Mouse (Mus musculus) brown adipose tissue, adult 24 weeks (tissue): Measurements from ENCODE around the gene Gm10645. TPM values are rescaled to one million over a fixed set of nuclear protein-coding genes. Genes with fewer than 3 reads are reported as not detected.

ENCODE experiments used
- H3K27ac ChIP-seq: fragments of 200-500 bp; replicated peaks from 2 replicates; pipeline ENCODE4 v1.5.1; 2012; ENCODE audit warnings: low read depth, mild to moderate bottlenecking, low read length
- H3K4me1 ChIP-seq: fragments of 200-500 bp; 2 replicates; pipeline ENCODE4 v1.6.1; 2012; ENCODE audit warnings: low read length, mixed read lengths; ENCODE audit not compliant: control insufficient read depth, insufficient read depth, insufficient read length
- H3K4me3 ChIP-seq: fragments of 200-500 bp; 2 replicates; pipeline ENCODE4 v1.5.1; 2012; ENCODE audit warnings: low read depth, mild to moderate bottlenecking, low read length, moderate library complexity; ENCODE audit not compliant: insufficient read depth
- polyA plus RNA-seq: library from polyadenylated mRNA; stranded (reverse); fragments of >200 nt; gene quantifications from 2 replicates; pipeline ENCODE4 v1.2.4, GENCODE M21; 2012; ENCODE audit not compliant: missing spikeins, insufficient read depth, insufficient read length

The Gm10645 gene
- polyA plus RNA-seq, 1 experiment: not detected

DNA sequence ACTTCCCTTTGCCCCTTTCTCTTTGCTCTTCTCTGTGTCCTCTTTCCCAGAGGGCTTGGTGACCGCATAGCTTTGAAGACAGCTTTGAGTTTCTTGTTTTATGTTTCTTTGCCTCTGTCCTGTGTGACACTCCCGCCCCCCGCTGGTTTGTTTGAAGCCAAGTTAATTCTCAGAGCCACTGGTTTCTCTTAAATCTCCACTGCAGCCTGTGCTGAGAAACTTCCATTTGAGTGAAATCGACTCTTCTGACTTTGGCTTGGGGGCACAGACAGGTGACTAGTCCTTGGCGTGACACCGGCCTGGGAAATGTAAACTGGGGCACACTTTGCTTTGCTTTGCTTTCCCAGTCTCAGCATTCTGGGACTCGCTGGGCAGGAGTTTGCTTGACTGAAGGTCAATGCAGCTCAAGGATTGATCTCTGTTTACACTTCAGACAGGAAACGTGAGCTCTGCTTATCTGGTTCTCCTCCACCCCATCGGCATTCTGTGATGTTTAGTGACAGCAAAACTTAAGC, 12.3 kb upstream of the Gm10645 start:
- no peaks in the 10 kb centered on the region for H3K4me1 ChIP-seq
- no peak overlapping the region for H3K4me3 ChIP-seq
- no peak overlapping the region for H3K27ac ChIP-seq

DNA sequence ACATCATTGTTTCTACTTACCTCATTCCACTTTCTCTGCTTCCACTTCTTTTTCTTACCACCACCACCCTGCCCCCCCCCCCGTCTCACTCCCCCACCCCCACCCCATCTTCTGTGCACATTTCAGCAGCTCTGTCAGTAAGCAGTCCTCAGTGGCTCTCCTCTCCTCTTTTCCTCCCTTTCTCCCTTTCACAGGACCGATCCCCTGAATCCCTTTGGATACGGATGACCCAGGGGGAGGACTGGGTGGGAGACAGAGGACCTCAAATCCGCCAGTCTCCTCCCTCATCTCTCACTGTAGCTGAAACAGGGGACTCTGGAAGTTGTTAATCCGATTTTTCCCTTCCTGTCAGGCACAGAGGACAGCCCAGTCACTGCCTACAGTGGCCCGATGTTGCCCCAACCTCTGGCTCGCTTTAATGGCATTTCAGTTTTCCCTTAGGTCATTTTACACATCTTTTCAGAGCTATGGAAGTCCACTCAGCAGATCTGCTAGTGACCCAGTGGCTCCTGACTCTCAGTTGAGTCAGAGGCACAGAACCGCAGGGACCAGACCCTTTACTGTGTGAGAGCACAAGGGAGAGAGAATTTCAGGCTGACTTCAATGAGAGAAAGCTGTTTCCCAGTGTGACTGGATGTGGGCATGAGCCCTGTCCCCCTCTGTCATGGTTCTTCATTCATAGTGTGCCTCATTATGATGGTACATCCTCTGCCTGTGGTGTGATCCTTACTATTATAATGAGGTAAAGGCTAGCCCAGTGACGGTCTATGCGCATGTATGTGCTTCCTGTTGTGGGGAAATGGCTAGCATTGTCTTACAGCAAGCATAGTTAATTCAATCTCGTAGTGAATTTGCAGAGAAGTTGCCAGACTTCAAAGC, 11.6 kb upstream of the Gm10645 start:
- no peak overlapping the region for H3K4me3 ChIP-seq

DNA sequence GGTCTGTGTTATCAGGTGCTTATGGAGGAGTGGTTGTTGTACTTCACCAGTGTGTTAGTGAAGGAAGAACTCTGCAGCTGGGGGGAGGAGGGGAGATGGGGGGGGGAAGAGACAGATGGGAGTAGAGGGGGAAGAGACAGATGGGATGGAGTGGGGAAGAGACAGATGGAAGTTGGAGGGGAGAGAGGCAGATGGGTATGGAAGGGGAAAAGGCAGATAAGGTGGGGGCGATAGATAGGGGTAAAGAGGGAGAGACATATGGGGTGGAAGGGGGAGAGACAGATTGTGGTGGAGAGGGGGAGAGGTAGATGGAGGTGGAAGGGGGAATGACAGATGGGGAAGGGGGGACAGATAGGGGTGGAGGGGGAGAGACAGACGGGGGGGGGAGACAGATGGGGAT, 10.8 kb upstream of the Gm10645 start:
- Histone ChIP-seq H3K27ac (no peak overlapping the region), H3K4me3 (no peak overlapping the region), H3K4me1 (no peaks in the 10 kb centered on the region)

More for the DNA sequence above, 11.6 kb upstream of the Gm10645 start:
- Histone ChIP-seq H3K27ac (no peak overlapping the region), H3K4me1 (no peaks in the 10 kb centered on the region)

DNA sequence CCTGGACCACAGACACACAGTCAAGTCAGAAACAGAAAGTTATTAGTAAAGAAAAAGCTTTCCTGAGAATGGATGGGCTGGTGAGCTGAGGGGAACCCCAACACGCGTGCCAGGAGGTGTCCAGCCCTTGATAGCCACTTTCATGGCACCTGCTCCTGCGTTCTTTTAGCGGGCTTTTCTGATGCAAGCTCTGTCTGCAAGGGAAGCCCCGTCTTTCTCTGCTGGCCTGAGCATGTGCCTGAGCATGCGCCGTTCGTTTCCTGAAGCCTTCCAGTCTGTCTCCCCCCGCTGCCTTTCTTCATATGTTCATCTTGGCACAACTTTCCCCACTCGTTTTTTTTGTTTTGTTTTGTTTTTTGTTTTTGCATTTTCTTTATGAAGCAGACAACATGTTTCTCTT, 9.7 kb upstream of the Gm10645 start:
- Histone ChIP-seq H3K4me1 (no peaks in the 10 kb centered on the region), H3K4me3 (no peak overlapping the region), H3K27ac (no peak overlapping the region)

DNA sequence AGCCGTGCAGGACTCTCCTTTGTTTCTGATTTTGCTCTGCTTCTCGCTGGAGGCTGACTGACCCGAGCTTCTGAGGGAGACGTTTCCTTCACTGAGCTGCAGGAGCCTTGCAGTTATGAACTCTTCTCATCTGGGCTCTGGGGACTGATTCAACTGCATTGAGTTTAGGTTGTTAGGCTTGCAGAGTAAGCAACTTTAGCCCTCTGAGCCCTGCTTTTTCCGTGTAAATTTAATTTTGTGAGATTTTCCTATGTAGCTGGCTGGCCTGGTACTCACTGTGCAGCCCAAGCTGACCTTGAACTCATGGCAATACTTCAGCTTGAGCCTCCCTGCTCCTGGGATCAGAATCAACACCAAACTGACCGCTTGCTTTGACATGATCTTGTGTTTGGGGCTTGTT, 4.9 kb upstream of the Gm10645 start:
- Histone ChIP-seq H3K4me1 (no peaks in the 10 kb centered on the region), H3K4me3 (no peak overlapping the region), H3K27ac (no peak overlapping the region)

DNA sequence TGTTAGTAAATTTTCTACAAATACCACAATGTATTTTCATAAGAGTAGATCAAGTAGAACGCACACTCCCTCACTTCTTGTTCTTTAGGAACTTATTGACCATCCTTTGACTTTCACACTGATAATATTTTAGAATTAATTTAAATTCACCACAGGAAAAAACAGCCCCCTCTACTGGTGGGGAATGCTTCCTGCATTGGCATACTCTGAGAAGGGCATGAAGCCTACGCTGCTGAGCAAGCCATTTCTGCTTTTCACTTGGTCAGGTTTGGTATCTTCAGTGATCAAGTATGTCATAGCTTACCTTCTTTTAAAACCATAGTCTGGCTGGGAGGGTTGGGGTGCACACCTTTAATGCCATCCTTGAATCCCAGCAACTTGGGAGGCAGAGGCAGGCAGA, 3.7 kb upstream of the Gm10645 start:
- Histone ChIP-seq H3K27ac (no peak overlapping the region), H3K4me3 (no peak overlapping the region), H3K4me1 (no peaks in the 10 kb centered on the region)

DNA sequence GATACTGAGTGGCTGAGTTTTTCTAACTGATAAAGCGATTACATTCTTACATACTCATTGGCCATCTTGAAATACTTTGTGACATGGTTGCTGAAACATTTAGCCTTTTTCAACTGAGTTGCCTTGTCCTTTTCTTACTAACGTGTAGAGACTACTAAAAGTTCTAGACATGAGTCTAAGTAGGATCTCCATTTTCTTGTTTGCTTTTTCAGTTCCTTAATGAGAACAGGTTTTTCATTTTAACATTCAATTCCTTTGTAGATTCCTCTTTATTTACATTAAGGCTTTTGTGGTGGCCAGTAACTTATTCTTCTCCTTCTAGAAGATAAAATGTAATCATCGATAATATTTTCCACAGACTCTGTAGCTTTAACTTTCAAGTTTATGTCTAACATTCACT, 3.2 kb upstream of the Gm10645 start:
- Histone ChIP-seq H3K27ac (no peak overlapping the region), H3K4me1 (no peaks in the 10 kb centered on the region), H3K4me3 (no peak overlapping the region)

DNA sequence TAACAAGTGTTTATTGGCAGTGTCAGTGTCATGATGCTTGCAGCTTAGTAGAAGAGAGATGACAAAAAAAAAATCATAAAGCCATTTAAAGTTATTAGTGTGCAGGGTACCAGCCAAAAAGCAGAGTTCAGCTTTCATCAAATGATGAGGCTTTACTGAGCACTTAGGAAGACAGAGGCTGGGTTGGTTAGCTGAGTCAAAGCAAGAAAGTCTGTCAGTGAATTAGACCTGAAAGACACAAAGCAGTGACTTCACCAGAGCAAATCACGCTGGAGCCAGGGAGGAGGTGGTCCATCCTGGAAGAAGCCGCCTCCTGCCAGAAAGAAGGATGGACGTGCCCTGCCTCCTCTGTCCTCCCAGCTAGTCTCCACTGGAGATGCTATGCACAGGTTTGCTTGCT, 2.0 kb upstream of the Gm10645 start:
- Histone ChIP-seq H3K27ac (no peak overlapping the region), H3K4me1 (no peaks in the 10 kb centered on the region), H3K4me3 (no peak overlapping the region)

DNA sequence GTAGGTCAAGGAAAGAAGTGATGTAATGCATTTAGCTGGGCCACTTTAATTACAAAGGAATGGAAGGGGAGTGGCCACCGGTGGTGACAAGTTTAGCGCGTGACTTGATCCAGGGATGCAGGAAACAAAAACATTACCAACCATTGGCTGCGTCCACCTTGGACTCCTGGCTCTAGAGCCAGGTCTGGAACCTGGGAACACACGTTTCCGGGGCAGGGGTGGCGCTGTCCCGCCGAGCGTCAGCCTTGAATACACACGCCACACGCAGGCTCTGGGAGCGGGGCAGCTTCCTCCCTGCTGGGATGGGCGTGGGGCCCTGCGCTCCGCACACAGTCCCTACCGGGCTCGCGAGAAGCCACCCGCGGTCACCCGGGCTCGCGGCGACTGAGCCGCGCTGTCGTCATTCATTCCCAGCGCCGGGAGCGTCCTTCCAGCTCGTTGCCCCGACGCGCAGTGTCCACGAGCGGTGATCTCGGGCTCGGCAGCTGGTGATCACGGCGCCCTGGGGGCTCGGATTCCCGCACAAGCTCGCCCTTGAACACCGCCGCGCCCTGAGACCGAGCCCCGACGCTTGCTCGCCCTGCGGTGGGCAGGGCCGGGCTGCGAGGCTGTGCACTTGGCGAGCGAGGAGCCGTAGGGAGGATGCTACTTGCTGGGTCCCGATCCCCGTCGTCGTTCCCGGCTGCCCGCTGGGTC, 587 bp downstream of the Gm10645 start, which contains the start of gene Tbc1d9:
Tbc1d9 (plus strand) TSS at position 118 of the 696 bp plus-strand sequence.
- H3K27ac ChIP-seq: peak within 1 kb of the TSS; percentile 69
- H3K4me3 ChIP-seq: peak within 1 kb of the TSS; percentile 74
- no peaks in the 10 kb centered on the region for H3K4me1 ChIP-seq

DNA sequence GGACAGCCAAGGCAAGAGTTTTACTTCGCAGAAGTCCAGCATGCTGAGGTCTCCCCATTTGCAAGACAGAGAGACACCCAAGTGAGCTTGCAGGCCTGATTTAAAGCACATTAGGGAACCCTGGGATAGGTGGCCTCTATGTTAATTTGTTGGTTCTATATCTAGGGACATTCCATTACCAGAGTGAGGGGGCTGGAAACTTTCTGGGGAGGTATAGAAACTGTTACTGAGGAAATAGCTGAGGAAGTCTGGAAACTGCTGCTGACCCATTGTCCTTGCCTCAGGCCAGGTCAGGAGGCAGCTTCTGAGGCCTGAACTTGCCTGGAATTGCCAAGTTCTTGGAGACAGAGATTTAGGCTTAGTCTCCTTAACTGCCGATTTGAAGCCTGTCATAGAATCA, 5.4 kb downstream of the Gm10645 start:
- no peak overlapping the region for H3K27ac ChIP-seq
- H3K4me1 ChIP-seq: no peaks in the 10 kb centered on the region
- no peak overlapping the region for H3K4me3 ChIP-seq

DNA sequence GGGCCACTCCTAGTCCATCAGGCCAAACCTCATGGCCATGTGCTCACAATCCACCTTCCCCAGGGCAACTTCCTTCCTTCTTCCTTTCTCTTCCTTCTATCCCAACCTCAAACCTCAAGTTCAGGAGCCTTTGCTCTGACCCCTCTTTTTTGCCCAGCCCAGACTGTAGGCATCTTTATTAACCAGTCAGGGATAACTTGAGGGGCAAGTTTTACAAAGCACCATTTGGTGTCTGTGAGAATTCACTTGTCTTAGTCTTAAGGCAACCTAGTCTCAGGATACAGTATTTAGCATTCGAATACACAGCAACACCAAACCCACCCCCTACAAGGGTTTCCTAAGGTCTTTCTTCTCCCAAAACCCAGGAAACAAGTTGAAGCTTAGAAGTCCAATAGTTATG, 6.4 kb downstream of the Gm10645 start:
- Histone ChIP-seq H3K4me3 (no peak overlapping the region), H3K27ac (no peak overlapping the region), H3K4me1 (no peaks in the 10 kb centered on the region; the same call in 1 of the 2 replicates)

DNA sequence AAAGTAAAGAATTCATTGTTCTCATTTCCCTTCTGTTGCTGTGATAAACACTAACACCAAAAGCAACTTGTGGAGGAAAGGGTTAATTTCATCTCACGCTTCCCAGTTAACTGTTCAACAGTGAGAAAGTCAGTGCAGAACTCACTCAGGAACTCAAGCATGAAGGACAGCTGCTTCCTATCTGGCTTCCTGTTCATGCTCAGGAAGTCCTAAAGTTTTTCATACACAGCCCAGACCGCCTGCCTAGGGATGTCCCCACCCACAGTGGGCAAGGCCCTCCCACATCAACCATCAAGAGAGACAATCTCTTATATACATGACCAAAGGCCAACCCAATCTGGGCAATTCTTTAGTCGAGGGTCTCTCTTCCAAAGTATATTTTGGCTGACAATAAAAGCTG, 7.0 kb downstream of the Gm10645 start:
- no peak overlapping the region for H3K27ac ChIP-seq
- H3K4me3 ChIP-seq: no peak overlapping the region
- no peaks in the 10 kb centered on the region; the same call in 1 of the 2 replicates for H3K4me1 ChIP-seq

DNA sequence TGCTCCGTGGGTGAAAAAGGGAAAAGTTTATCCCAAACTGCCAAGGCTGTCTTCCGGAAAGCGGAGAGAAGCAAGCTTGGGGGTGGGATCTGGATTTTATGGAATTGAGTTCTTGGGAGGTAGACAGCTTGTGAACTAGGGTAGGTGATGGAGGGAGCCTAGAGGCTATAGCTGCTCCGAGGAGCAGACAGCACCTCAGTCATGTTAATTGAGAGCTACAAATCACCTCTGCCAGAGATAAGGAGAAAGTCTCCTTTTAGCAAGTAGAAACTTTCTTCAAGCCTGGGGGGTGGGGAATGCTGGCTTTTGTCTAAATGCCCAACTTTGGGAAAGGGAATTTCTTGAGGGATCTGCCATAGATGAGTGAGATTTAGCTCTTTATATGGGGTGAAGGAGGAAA, 10.9 kb downstream of the Gm10645 start:
- Histone ChIP-seq H3K4me3 (no peak overlapping the region), H3K4me1 (no peaks in the 10 kb centered on the region; the same call in 1 of the 2 replicates)

DNA sequence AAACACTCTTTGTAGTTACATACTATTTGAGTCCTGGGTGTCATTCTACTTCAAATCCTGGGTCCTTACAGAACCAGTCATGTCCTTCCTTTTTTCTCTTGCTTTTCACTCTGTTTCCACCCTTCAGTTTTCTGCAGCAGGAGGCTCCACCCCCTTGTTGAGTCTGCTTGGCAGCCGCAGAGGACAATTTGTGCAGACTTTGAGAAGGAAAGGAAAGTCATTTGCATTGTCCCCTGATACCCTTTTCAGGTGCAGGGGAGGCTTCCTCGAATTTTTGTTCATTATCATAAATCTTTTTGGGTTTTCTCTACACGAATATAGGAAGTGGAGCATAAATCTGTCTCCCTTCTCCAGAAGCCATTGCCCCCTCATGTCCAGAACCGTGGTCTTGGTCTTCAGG, 13.5 kb downstream of the Gm10645 start:
- Histone ChIP-seq H3K27ac (no peak overlapping the region), H3K4me3 (no peak overlapping the region), H3K4me1 (no peaks in the 10 kb centered on the region; the same call in 1 of the 2 replicates)

More for the DNA sequence above, 10.9 kb downstream of the Gm10645 start:
- no peak overlapping the region for H3K27ac ChIP-seq

DNA sequence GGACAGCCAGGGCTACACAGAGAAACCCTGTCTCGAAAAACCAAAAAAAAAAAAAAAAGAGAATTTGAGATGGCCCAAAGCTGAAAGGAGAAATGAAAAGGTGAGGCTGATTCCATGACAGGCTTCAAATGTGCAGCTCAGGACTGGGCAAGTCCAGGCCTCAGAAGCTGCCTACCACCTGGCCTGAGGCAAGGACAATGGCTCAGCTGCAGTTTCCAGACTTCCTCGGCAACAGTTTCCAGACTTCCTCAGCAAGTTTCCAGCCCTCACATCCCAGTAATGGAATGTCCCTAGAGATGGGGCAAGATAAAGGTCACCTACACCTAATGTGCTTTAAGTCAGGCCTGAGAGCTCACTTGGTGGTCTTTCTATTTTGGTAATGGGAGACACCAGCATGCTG, 13.9 kb downstream of the Gm10645 start:
- H3K4me3 ChIP-seq: no peak overlapping the region
- no peak overlapping the region for H3K27ac ChIP-seq
- H3K4me1 ChIP-seq: no peaks in the 10 kb centered on the region; the same call in 1 of the 2 replicates
